Mouse (Mus musculus): Measurements from ENCODE around the gene Ripor2. TPM values are rescaled to one million over a fixed set of nuclear protein-coding genes. Genes with fewer than 3 reads are reported as not detected.

The Ripor2 gene
- polyA plus RNA-seq, 1 experiment from 2014 or later, result 6.3 TPM

DNA sequence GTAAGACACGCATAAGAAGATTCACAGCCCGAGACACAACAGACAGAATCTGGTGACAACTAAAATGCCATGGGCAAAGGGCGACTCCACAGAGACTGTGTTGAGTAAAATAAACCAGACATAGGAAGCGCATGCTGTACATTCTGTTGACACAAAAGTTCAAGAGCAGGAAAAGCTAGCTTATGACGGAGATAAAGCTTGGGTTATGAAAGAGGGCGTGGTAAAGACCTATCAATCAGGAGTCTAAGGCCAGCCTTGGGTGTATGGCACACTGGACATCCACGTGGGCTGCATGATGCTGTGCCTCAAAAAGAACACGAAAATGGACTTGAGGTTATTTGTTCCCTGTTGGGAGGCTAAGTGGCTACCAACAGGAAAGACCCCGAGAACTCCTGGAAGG, 134.5 kb downstream of the Ripor2 start:
- Histone ChIP-seq H3K27ac (replicated peaks) (no peak overlapping the region), H3K36me3 (no peaks in the 10 kb centered on the region), H3K9ac (no peak overlapping the region), H3K27me3 (no peaks in the 10 kb centered on the region), H3K4me1 (peaks cover 7% of the 10 kb centered on the region; the same call in 1 of the 2 replicates), H3K4me3 (replicated peaks) (no peak overlapping the region), H3K9me3 (replicated peaks) (no peaks in the 10 kb centered on the region), H3K4me2 (replicated peaks) (no peak overlapping the region)
- no peak for ATAC-seq (ENCODE audit: insufficient number of reproducible peaks, low FRiP score, low TSS enrichment, low read depth)
- 74% methylated on average over 9 of the region's 9 CpGs for WGBS

DNA sequence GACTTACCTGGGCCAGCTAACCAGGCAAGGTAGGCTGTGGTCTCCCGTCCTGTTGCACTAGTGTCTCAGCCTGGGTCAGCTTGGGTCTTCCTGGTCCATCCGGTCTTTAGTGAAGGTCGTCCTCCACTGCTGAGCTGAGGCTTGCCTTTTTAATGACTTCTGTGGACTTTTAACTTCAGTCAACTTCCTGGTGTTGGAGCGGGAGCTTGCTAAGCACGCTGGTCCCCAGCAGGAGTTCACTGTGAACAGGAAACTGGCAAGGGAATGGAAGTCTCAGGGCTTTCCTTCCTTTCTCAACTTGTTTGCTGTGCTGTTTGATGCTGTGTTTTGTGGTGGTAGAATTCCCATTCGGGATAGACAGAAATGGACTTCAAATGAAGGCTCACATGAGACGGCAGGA, 135.7 kb downstream of the Ripor2 start:
- Histone ChIP-seq H3K27me3 (no peaks in the 10 kb centered on the region), H3K9me3 (replicated peaks) (no peaks in the 10 kb centered on the region), H3K4me2 (replicated peaks) (no peak overlapping the region), H3K9ac (no peak overlapping the region), H3K4me1 (peaks cover 7% of the 10 kb centered on the region; the same call in 1 of the 2 replicates), H3K4me3 (replicated peaks) (no peak overlapping the region), H3K27ac (replicated peaks) (no peak overlapping the region), H3K36me3 (no peaks in the 10 kb centered on the region)
- no peak for ATAC-seq (ENCODE audit: insufficient number of reproducible peaks, low FRiP score, low TSS enrichment, low read depth)
- 68% methylated on average over 7 of the region's 7 CpGs for WGBS

DNA sequence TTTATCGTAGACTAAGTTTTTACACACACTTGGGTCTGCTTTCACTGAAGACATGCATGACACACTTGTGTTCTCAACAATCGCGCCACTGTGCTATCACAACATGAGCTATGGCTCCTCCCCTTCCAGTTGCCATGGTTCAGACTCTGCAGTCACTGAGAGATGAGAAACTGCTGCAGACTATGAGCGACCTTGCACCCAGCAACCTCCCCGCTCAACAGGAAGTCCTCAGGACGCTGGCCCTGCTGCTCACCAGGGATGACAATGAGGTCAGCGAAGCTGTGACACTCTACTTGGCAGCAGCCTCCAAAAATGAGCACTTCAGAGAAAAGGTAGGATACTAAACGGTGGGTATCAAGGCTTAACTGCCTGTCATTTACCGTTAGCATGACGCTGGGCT, 139.5 kb downstream of the Ripor2 start:
- H3K27me3 ChIP-seq, result no peaks in the 10 kb centered on the region
- ATAC-seq (ENCODE audit: insufficient number of reproducible peaks, low FRiP score, low TSS enrichment, low read depth), result no peak
- no peak overlapping the region for H3K9ac ChIP-seq
- H3K9me3 ChIP-seq (replicated peaks), result no peaks in the 10 kb centered on the region
- no peaks in the 10 kb centered on the region for H3K36me3 ChIP-seq
- no peak overlapping the region for H3K4me2 ChIP-seq (replicated peaks)
- H3K27ac ChIP-seq (replicated peaks), result no peak overlapping the region
- no peaks in the 10 kb centered on the region; the same call in 1 of the 2 replicates for H3K4me1 ChIP-seq
- H3K4me3 ChIP-seq (replicated peaks), result no peak overlapping the region
- WGBS, result 72% methylated on average over 10 of the region's 10 CpGs

DNA sequence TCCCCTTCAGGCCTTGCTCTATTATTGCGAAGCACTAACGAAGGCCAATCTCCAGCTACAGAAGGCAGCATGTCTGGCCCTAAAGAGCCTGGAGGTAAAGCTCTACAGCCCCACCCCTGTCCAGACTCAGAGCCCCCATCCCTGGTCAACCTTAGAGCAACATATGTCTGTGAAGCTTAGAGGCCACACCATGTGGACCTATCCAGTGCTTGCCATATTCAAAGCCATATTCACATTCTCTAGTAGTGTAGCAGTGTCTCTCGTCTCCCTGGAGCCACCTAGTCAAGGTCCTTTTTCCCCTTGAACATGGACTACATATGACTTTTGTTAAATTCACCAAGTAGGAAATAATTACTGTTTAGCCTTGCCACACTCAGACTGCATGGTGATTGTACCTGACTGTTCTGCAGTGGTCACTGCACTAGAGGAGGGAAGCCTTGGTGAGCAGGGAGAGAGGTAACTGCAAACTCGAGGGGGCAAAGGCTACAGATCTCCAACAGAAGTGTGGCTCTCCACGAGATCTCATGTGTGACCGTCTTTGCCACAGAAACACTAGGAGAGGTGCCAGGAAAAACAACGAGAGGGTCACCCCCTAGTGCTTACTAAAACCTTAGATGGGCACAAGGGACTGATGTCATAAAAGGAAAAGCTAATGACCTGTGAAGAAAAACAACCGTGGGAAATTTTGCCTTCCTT, 141.9 kb downstream of the Ripor2 start:
- no peak for ATAC-seq (ENCODE audit: insufficient number of reproducible peaks, low FRiP score, low TSS enrichment, low read depth)
- WGBS, result 63% methylated on average over 8 of the region's 8 CpGs

DNA sequence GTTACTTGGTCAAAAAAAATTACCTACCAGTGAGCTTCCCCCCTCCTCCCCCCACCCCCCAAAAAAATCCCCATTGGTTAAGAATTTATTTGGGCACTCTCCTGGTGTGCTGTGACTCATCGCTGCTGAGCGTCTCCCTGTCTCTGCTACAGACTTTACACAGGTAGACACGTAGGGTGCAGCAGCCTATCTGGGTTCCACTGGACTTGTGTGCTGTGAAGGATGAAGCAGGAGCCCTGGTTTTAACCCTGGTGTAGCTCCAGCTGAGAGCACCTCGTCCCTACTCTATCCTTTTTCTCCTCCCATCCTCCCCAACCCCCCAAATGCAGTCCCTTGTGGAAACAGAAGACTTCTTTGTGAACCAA, 142.4 kb downstream of the Ripor2 start:
- Histone ChIP-seq H3K9ac (no peak overlapping the region), H3K27me3 (no peaks in the 10 kb centered on the region), H3K4me3 (replicated peaks) (no peak overlapping the region), H3K4me2 (replicated peaks) (no peak overlapping the region), H3K9me3 (replicated peaks) (no peaks in the 10 kb centered on the region), H3K27ac (replicated peaks) (no peak overlapping the region), H3K36me3 (no peaks in the 10 kb centered on the region), H3K4me1 (no peaks in the 10 kb centered on the region; the same call in 1 of the 2 replicates)
- no peak for ATAC-seq (ENCODE audit: insufficient number of reproducible peaks, low FRiP score, low TSS enrichment, low read depth)
- WGBS, result 52% methylated on average over 4 of the region's 4 CpGs

More for the DNA sequence above, 141.9 kb downstream of the Ripor2 start:
- no peak overlapping the region for H3K4me3 ChIP-seq (replicated peaks)
- H3K4me1 ChIP-seq, result no peaks in the 10 kb centered on the region; the same call in 1 of the 2 replicates
- no peaks in the 10 kb centered on the region for H3K9me3 ChIP-seq (replicated peaks)
- H3K9ac ChIP-seq, result no peak overlapping the region
- H3K4me2 ChIP-seq (replicated peaks), result no peak overlapping the region
- no peaks in the 10 kb centered on the region for H3K27me3 ChIP-seq
- no peak overlapping the region for H3K27ac ChIP-seq (replicated peaks)
- no peaks in the 10 kb centered on the region for H3K36me3 ChIP-seq

DNA sequence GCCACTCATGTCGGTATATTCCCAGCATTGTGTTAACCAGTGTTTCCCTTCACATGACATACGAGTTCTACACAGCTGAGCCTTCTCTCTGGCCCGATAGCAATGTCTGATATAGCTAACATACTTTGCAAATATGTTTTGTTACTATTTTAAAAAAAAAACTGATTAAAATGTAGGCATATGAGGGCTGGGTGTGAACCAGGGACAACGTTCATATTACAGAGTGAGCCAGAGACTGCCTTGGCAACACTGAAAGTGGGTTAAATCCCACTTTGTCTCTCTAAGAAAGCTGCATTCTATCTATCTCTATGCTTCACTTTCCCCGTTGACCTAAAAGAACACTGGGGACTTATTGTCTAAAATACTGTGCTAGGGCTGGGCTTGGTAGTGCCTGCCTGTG, 147.1 kb downstream of the Ripor2 start:
- no peak overlapping the region for H3K4me2 ChIP-seq (replicated peaks)
- H3K36me3 ChIP-seq, result no peaks in the 10 kb centered on the region; the same call in 1 of the 2 replicates
- no peak for ATAC-seq (ENCODE audit: insufficient number of reproducible peaks, low FRiP score, low TSS enrichment, low read depth)
- H3K4me3 ChIP-seq (replicated peaks), result no peak overlapping the region
- no peak overlapping the region for H3K9ac ChIP-seq
- H3K27me3 ChIP-seq, result no peaks in the 10 kb centered on the region
- H3K4me1 ChIP-seq, result no peaks in the 10 kb centered on the region; the same call in 1 of the 2 replicates
- WGBS, result 88% methylated on average over 5 of the region's 5 CpGs
- no peaks in the 10 kb centered on the region for H3K9me3 ChIP-seq (replicated peaks)
- H3K27ac ChIP-seq (replicated peaks), result no peak overlapping the region

DNA sequence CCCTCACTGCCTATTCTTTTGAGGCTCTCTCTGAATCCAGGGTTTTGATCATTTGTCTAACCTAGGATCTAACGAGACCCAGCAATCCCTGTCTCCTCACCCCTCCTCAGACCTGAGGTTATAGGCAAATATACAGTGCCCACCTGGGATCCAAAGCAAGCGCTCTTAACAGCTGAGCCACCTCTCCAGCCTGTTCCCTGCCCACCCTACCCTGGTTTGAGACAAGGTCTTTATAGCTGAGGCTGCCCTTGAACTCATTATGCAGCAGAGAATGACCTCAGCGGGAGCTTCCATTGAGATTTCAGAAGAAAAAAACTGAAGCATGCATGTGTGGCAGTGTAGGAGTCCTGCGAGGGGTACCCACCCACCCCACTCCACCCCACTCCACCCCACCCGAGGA, 152.5 kb downstream of the Ripor2 start:
- no peaks in the 10 kb centered on the region for H3K4me1 ChIP-seq
- H3K27ac ChIP-seq (replicated peaks), result no peak overlapping the region
- ATAC-seq (ENCODE audit: insufficient number of reproducible peaks, low FRiP score, low TSS enrichment, low read depth), result no peak
- 90% methylated on average over 5 of the region's 5 CpGs for WGBS
- H3K9me3 ChIP-seq (replicated peaks), result no peaks in the 10 kb centered on the region
- H3K4me2 ChIP-seq (replicated peaks), result no peak overlapping the region
- no peaks in the 10 kb centered on the region for H3K27me3 ChIP-seq
- no peaks in the 10 kb centered on the region; the same call in 1 of the 2 replicates for H3K36me3 ChIP-seq
- H3K9ac ChIP-seq, result no peak overlapping the region
- H3K4me3 ChIP-seq (replicated peaks), result no peak overlapping the region

DNA sequence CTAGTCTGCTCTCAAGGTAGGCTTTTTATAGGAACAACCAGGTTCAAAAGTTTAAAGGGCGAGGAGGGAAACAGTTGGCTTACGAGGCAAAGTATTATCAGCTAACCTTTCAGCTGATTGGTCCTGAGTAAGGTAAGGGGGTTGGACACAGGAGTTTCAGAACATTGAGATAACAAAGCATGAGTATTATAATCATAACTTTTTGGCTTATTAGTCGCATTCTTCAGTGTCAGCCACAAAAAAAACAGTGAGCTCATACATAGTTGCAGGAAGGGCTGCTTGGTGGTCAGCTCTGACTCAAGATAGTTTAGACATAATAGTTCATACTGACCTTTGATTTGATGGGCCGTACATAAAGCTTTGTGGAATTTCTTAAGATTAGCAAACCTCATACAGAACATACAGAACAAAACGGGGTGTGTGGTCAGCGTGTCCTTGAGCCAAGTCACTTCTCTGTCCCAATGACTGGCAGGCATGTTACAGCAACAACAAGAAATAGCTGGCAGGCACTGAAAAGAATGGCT, 153.7 kb downstream of the Ripor2 start:
- no peak for ATAC-seq (ENCODE audit: insufficient number of reproducible peaks, low FRiP score, low TSS enrichment, low read depth)
- 79% methylated on average over 6 of the region's 6 CpGs for WGBS
- Histone ChIP-seq H3K4me2 (replicated peaks) (no peak overlapping the region), H3K27me3 (no peaks in the 10 kb centered on the region), H3K9me3 (replicated peaks) (no peaks in the 10 kb centered on the region), H3K9ac (no peak overlapping the region), H3K4me1 (no peaks in the 10 kb centered on the region), H3K4me3 (replicated peaks) (no peak overlapping the region), H3K36me3 (no peaks in the 10 kb centered on the region; the same call in 1 of the 2 replicates), H3K27ac (replicated peaks) (no peak overlapping the region)

DNA sequence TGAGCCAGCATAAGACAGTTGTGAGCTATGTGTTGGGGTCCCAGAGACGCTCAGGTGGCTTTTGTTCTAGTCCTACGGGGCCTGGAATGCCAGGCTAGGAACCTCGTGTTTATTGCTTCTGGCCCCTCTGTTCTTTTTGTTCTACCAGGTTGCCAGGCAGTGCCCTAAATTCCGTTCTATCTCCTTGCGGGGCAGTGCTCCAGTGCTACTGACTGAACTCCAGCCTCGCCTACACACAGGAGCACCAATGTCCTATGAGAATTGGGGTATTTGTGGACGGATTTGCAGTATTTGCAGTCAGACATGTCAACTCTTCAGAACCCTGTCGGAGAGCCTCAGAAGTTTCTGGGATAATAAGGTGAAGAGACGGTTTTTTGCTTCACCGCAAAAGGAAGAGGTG, 159.0 kb downstream of the Ripor2 start, which contains the start of gene Armh2:
TSS of gene Armh2 (plus strand) at position 205 of the 400 bp plus-strand sequence.
- Histone ChIP-seq H3K9ac (no peak within 1 kb of the TSS), H3K9me3 (replicated peaks) (no peaks in the 10 kb centered on the region), H3K27me3 (no peaks in the 10 kb centered on the region), H3K4me1 (no peaks in the 10 kb centered on the region), H3K36me3 (no peaks in the 10 kb centered on the region), H3K4me2 (replicated peaks) (no peak within 1 kb of the TSS), H3K4me3 (replicated peaks) (no peak within 1 kb of the TSS), H3K27ac (replicated peaks) (no peak within 1 kb of the TSS)
- no peak for ATAC-seq (ENCODE audit: insufficient number of reproducible peaks, low FRiP score, low TSS enrichment, low read depth)
- WGBS, result 90% methylated on average over 10 of the region's 10 CpGs

DNA sequence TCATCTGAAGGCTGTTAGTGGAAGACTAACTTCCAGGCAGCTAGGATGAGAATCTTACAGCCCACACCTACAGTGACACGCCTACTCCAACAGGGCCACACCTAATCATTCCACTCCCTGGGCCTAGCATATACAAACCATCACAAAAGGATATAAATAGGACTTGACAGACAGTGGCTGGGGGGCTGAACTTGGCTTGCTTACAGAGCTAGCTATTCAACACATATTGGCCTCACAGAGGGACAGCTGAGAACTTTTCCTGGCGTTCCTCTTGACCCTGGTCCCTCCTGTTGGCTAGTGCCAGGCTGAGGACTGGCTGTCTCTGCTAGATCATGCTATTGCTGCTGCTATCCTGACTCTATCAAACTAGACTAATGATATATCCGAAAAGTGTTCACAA, 165.8 kb downstream of the Ripor2 start:
- no peaks in the 10 kb centered on the region for H3K9me3 ChIP-seq (replicated peaks)
- no peak overlapping the region for H3K9ac ChIP-seq
- no peak overlapping the region for H3K4me2 ChIP-seq (replicated peaks)
- H3K27me3 ChIP-seq, result no peaks in the 10 kb centered on the region
- H3K36me3 ChIP-seq, result peaks cover 22% of the 10 kb centered on the region; the same call in 1 of the 2 replicates
- peak; percentile 54; the same call in 1 of the 2 replicates for ATAC-seq (ENCODE audit: insufficient number of reproducible peaks, low FRiP score, low TSS enrichment, low read depth)
- H3K4me3 ChIP-seq (replicated peaks), result no peak overlapping the region
- no peak overlapping the region for H3K27ac ChIP-seq (replicated peaks)
- WGBS, result 81% methylated on average over 3 of the region's 3 CpGs
- H3K4me1 ChIP-seq, result no peaks in the 10 kb centered on the region

DNA sequence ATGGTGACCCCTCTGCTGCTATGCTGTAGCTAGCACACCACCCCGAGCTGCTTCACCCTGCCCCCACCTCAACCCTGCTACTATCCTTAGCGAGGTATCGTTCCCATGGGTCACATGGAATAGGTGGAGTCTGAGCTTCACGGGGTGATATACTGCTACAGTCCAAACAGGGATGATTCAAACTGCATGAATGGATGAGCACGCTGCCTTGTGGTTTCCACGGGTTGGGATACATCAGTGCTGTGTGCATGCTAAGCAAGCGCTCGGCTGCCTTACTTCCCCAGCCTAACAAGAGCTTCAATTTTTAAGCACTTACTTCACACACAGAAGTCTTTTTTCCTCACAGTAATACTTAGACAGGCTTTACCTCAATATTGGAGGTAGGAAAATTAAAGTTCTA, 168.8 kb downstream of the Ripor2 start:
- no peaks in the 10 kb centered on the region for H3K27me3 ChIP-seq
- no peak overlapping the region for H3K27ac ChIP-seq (replicated peaks)
- no peak overlapping the region for H3K4me3 ChIP-seq (replicated peaks)
- no peak overlapping the region for H3K4me2 ChIP-seq (replicated peaks)
- H3K4me1 ChIP-seq, result no peaks in the 10 kb centered on the region
- ATAC-seq (ENCODE audit: insufficient number of reproducible peaks, low FRiP score, low TSS enrichment, low read depth), result no peak
- 92% methylated on average over 8 of the region's 8 CpGs for WGBS
- peaks cover 39% of the 10 kb centered on the region for H3K36me3 ChIP-seq
- H3K9me3 ChIP-seq (replicated peaks), result no peaks in the 10 kb centered on the region
- H3K9ac ChIP-seq, result no peak overlapping the region

DNA sequence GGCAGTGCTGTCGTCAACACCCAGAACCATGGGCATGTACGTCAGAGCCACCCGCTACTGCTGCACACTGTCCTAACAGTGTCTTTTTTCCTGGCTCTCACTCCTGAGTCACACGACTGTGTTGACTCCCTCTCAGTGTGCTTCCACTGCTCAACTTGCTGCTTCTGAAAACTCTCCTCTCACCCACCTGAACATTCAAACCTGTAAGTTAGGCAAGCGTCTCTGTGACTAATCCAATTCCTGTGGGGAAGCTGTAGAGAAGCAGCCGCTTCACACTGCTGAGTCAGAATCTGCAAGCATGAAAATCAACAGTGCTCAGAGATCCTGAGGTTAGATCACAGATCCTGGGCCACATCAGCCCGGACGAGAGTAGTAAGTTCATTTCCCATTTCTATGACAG, 169.4 kb downstream of the Ripor2 start:
- Histone ChIP-seq H3K36me3 (peaks cover 45% of the 10 kb centered on the region), H3K27ac (replicated peaks) (no peak overlapping the region), H3K27me3 (no peaks in the 10 kb centered on the region), H3K9me3 (replicated peaks) (no peaks in the 10 kb centered on the region), H3K4me2 (replicated peaks) (no peak overlapping the region), H3K4me3 (replicated peaks) (no peak overlapping the region), H3K4me1 (no peaks in the 10 kb centered on the region), H3K9ac (no peak overlapping the region)
- WGBS, result 85% methylated on average over 8 of the region's 8 CpGs
- no peak for ATAC-seq (ENCODE audit: insufficient number of reproducible peaks, low FRiP score, low TSS enrichment, low read depth)

All from embryonic facial prominence, embryonic 15.5 days (tissue).